Mouse (Mus musculus) midbrain, embryonic 14.5 days (tissue): ENCODE measurements around the gene Arl14ep. TPM values are rescaled to one million over a fixed set of nuclear protein-coding genes. Genes with fewer than 3 reads are reported as not detected.
"Not testable (repeated sequence)": the region's sequence is repeated elsewhere in the genome, so short reads cannot be mapped to it uniquely, and the experiment has no call there.

Experiments
- ATAC-seq: fragments of 200-750 bp; cut with Nextera tagmentation; 2 replicates; pipeline ENCODE4 v1.8.0; 2017; ENCODE audit warnings: moderate number of reproducible peaks, moderate library complexity; ENCODE audit not compliant: low FRiP score, low TSS enrichment
- DNase-seq: peaks from one replicate; pipeline ENCODE4 v3.0.0-alpha.2; 2015
- H3K27ac ChIP-seq: fragments of 300-500 bp; sonication (generic); replicated peaks from 2 replicates; pipeline ENCODE4 v1.5.1; 2014; ENCODE audit warnings: mild to moderate bottlenecking, low read depth, low read length, moderate library complexity
- H3K27me3 ChIP-seq: fragments of 300-500 bp; sonication (generic); 2 replicates; pipeline ENCODE4 v1.6.1; 2014; ENCODE audit warnings: low read length, control low read depth, mixed read lengths; ENCODE audit not compliant: control insufficient read depth, insufficient read depth
- H3K36me3 ChIP-seq: fragments of 300-500 bp; sonication (generic); 2 replicates; pipeline ENCODE4 v1.6.1; 2014; ENCODE audit warnings: low read length, control low read depth; ENCODE audit not compliant: control insufficient read depth, insufficient read depth
- H3K4me1 ChIP-seq: fragments of 300-500 bp; sonication (generic); 2 replicates; pipeline ENCODE4 v1.6.1; 2014; ENCODE audit warnings: mild to moderate bottlenecking, antibody characterized with exemption, low read length, control low read depth; ENCODE audit not compliant: control insufficient read depth, insufficient read depth
- H3K4me2 ChIP-seq: fragments of 300-500 bp; sonication (generic); 2 replicates; pipeline ENCODE4 v1.6.1; 2014; ENCODE audit warnings: mild to moderate bottlenecking, low read length, moderate library complexity
- H3K4me3 ChIP-seq: fragments of 300-500 bp; sonication (generic); replicated peaks from 2 replicates; pipeline ENCODE4 v1.5.1; 2014; ENCODE audit warnings: low read depth, low read length
- H3K9ac ChIP-seq: fragments of 300-500 bp; sonication (generic); replicated peaks from 2 replicates; pipeline ENCODE4 v1.6.1; 2014; ENCODE audit warnings: mild to moderate bottlenecking, low read length, moderate library complexity
- H3K9me3 ChIP-seq: fragments of 300-500 bp; sonication (generic); 2 replicates; pipeline ENCODE4 v1.6.1; 2016; ENCODE audit warnings: low read length, control low read depth, mixed read lengths; ENCODE audit not compliant: control insufficient read depth
- WGBS: fragments of 180-500 bp; shearing (Covaris S2); extraction: QIAGEN DNeasy Blood & Tissue Kit; methylation state at CpG from one replicate; pipeline ENCODE4 v1.1.7; 2014; 5-methylcytosine and 5-hydroxymethylcytosine counted together
- polyA plus RNA-seq: library from polyadenylated mRNA; unstranded; fragments of >200 nt; fragmentation: Nextera tagmentation; extraction: Ambion mirVana; gene quantifications from 2 replicates; pipeline ENCODE4 v1.2.1, GENCODE M21; 2014

The Arl14ep gene
- polyA plus RNA-seq: 34.8 and 44.6 TPM in 2 replicates

DNA sequence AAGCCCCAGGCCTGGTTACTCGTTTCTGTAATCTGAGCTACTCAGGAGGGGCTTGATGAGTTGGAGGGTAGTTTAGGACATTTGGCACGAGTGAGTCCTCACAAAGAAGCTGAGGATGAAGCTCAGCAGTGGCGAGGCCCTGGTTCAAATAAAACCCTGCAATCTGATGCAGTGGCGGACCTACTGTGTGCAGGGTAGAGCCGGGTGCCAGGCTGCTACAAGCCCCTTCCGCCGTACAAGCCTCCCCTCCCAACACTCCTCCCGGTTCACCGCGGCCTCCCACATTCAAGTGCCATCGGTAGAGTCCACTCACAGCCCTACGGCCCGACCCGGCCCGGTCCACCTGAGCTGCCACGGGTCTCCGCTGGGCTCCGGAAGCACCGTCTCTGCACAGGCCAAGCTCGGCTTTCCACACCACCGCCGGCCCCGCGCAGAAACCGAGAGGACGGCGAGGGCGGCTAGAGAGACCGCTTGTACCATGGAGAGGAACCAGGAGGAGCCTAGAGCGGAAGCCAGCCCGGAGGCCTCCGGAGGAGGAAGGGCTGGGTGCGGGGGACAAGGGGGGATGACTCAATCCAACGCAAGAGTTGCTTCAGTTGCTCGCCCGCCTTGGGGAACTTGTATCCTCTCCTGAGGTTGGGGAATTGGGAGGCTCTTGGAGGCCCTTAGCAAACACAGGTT lies at the start of gene Arl14ep:
Gene Arl14ep (minus strand): TSS at position 466 of the 681 bp plus-strand sequence.
- Histone ChIP-seq H3K9ac (peak within 1 kb of the TSS; percentile 93), H3K27ac (peak within 1 kb of the TSS; percentile 57), H3K4me1 (peaks cover 14% of the 10 kb centered on the region), H3K36me3 (0 out of 2 replicates have a peak, but pooled peaks cover 2% of the 10 kb centered on the region), H3K27me3 (no peaks in the 10 kb centered on the region), H3K4me3 (peak within 1 kb of the TSS; percentile 88), H3K4me2 (peak within 1 kb of the TSS; percentile 65), H3K9me3 (no peaks in the 10 kb centered on the region)
- ATAC-seq (peak; percentile 95), DNase-seq (peak; percentile 92)
- WGBS: under 1% methylated on average over 36 of the region's 36 CpGs

DNA sequence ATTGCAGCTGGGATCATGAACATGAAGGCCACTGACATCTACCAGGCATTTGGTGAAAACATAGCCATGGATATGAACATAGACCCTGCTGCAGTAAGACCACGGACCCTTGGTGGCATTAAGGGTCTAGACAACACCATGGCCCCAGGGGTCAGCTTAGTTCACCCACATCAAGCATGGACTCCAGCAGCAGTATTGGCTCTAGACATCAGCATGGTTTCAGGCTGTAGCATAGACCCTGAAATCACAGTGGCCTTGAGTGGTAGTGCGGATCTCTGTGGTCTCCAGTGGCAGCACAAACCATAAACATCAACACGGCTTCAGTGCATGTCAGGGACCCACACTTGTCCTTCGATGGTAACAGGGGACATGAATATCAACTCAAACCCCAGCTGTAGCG lies 48.5 kb upstream of the Arl14ep start:
- no peaks in the 10 kb centered on the region for H3K9me3 ChIP-seq
- DNase-seq (no peak), ATAC-seq (no peak)
- no peaks in the 10 kb centered on the region for H3K27me3 ChIP-seq
- H3K27ac ChIP-seq: no peak overlapping the region
- no peak overlapping the region for H3K4me2 ChIP-seq
- H3K36me3 ChIP-seq: no peaks in the 10 kb centered on the region
- WGBS: 95% methylated on average over 5 of the region's 5 CpGs
- no peak overlapping the region for H3K4me3 ChIP-seq
- H3K4me1 ChIP-seq: no peaks in the 10 kb centered on the region
- no peak overlapping the region for H3K9ac ChIP-seq

DNA sequence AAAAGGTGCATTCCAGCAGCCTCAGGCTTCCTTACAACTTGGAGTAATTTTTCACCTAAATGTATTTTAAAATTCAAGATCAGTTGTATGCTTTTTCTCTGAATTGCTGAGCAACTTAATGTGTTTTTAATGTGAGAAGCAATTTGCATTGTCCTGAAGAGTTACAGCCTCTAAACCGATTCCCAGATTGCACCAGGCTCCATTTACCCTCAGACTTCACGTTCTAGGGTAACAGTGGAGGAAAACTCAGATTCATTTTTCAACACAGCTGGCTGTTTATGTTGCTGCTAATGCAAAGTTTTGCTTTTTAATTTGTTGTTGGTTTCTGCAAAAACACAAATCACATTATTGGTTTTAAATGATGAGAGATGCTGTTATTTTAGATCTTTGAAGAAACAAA lies 45.1 kb upstream of the Arl14ep start:
- H3K9ac ChIP-seq: no peak overlapping the region
- 66% methylated on average over 2 of the region's 2 CpGs for WGBS
- peak; percentile 9 for DNase-seq
- no peaks in the 10 kb centered on the region for H3K36me3 ChIP-seq
- no peak overlapping the region for H3K4me3 ChIP-seq
- no peaks in the 10 kb centered on the region for H3K9me3 ChIP-seq
- no peak overlapping the region for H3K27ac ChIP-seq
- no peak overlapping the region for H3K4me2 ChIP-seq
- ATAC-seq: no peak
- no peaks in the 10 kb centered on the region for H3K27me3 ChIP-seq
- no peaks in the 10 kb centered on the region for H3K4me1 ChIP-seq

DNA sequence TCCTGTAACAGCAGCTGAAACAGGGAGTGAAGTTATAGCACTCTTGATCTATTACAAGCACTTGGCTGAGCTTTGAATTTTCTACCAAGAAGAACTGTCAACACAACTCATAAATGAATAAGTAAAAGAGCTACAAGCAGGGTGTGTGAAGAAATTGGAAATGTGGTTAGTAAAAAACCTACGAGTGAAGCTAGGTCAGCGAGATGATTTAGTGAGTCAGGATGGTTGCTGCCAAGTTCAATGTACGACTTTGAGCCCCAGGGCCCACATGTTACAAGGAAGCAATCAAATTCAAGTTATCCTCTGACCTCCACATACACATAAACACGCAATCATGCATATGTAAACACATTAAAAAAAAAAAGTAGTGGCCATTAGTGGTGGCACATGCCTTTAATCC lies 38.9 kb upstream of the Arl14ep start:
- WGBS: 92% methylated on average over 4 of the region's 4 CpGs
- Histone ChIP-seq H3K27ac (no peak overlapping the region), H3K9ac (no peak overlapping the region), H3K9me3 (no peaks in the 10 kb centered on the region), H3K27me3 (no peaks in the 10 kb centered on the region), H3K36me3 (no peaks in the 10 kb centered on the region), H3K4me3 (no peak overlapping the region), H3K4me2 (no peak overlapping the region), H3K4me1 (no peaks in the 10 kb centered on the region)
- ATAC-seq (no peak), DNase-seq (no peak)

DNA sequence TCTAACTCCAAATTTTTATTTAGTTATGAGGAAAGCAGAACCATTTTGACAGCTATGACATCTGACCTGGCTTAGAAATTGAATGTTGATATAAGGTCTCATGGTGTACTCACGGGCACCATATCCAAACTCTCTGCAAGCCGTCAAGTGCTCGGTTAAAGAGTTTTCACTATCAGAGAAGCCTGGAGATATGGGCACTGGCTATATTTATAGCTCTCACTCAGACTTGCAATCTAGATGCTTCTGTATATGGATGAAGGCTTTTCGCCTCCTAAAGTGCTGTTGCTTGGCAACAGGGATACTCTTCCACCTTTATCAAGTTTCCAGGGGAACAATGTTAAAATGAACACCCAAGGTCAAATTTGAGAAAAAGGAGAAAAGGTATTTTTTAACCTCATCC lies 38.1 kb upstream of the Arl14ep start:
- no peaks in the 10 kb centered on the region for H3K27me3 ChIP-seq
- no peak overlapping the region for H3K4me2 ChIP-seq
- H3K9me3 ChIP-seq: no peaks in the 10 kb centered on the region
- H3K36me3 ChIP-seq: no peaks in the 10 kb centered on the region
- DNase-seq (no peak), ATAC-seq (no peak)
- no peak overlapping the region for H3K9ac ChIP-seq
- no peaks in the 10 kb centered on the region for H3K4me1 ChIP-seq
- WGBS: 91% methylated on average over 4 of the region's 4 CpGs
- H3K27ac ChIP-seq: no peak overlapping the region
- no peak overlapping the region for H3K4me3 ChIP-seq

DNA sequence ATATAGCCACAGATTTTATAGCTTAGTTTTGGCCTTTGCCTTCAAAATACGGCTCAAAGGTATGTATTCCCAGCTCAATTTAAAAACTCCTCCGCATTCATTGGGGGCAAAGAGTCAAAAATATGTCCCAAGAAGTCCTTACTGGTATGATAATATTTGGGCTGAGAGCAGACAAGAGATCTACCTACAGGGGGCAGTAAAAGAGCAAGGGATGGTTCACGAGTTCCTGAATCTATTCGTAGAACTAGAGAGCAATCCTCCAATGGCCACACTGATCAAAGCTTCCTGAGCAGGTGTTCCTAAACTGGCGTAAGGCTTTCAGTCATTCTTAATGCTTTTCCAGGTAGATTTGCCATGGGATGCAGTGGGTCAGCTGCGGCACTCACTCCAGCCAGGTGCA lies 35.9 kb upstream of the Arl14ep start:
- no peak for ATAC-seq
- peak; percentile 27 for DNase-seq
- no peaks in the 10 kb centered on the region for H3K36me3 ChIP-seq
- WGBS: 76% methylated on average over 6 of the region's 6 CpGs
- no peak overlapping the region for H3K4me2 ChIP-seq
- H3K27me3 ChIP-seq: no peaks in the 10 kb centered on the region
- H3K9me3 ChIP-seq: no peaks in the 10 kb centered on the region
- no peak overlapping the region for H3K9ac ChIP-seq
- no peak overlapping the region for H3K27ac ChIP-seq
- H3K4me3 ChIP-seq: no peak overlapping the region
- H3K4me1 ChIP-seq: no peaks in the 10 kb centered on the region

DNA sequence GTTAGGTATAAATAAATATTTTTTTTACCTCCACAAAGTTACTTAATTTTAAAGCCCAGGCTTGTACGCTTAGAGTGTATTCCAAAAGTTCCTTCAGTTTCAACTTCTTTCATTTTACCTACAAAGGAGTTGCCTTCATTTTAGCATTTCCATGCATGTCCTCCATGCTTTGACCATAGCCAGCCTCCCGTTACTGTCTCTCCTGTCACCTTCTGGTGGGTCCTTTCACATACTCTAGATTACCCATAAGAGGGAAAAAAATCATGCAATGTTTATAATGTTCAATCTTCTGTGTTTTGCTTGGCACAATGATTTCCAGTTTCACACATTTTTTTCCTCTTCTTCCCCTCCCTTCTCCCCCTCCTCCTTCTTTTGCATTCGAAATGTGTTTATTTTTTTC lies 32.2 kb upstream of the Arl14ep start:
- H3K36me3 ChIP-seq: no peaks in the 10 kb centered on the region
- H3K4me3 ChIP-seq: no peak overlapping the region
- H3K4me2 ChIP-seq: no peak overlapping the region
- H3K9me3 ChIP-seq: no peaks in the 10 kb centered on the region
- no peak overlapping the region for H3K27ac ChIP-seq
- WGBS: 81% methylated on average over 3 of the region's 3 CpGs
- no peak for DNase-seq
- H3K4me1 ChIP-seq: no peaks in the 10 kb centered on the region
- H3K27me3 ChIP-seq: no peaks in the 10 kb centered on the region
- H3K9ac ChIP-seq: no peak overlapping the region
- no peak for ATAC-seq

DNA sequence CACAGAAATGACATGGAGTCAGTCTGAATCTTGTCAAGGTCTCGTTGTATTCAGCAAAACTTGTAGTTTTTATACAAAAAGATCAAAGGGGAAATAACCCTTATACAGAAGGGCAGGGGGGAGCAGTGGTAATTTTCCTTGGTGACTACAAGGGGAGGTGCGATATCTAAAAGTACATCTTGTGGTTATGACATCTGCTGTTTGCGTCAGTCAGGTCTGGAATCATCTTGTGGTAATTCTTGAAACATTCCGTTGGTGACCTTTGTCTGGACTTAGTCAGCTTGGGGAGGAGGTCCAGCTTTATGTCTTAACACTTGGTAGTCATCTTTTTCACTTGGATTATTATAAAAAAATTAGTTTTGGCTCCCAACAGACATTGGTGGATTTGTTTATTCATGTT lies 31.7 kb upstream of the Arl14ep start:
- DNase-seq, H3K4me2 ChIP-seq, ATAC-seq, H3K27me3 ChIP-seq, H3K4me1 ChIP-seq, H3K9ac ChIP-seq, H3K36me3 ChIP-seq, H3K27ac ChIP-seq, H3K4me3 ChIP-seq, H3K9me3 ChIP-seq: not testable (repeated sequence)
- WGBS: 89% methylated on average over 4 of the region's 4 CpGs

DNA sequence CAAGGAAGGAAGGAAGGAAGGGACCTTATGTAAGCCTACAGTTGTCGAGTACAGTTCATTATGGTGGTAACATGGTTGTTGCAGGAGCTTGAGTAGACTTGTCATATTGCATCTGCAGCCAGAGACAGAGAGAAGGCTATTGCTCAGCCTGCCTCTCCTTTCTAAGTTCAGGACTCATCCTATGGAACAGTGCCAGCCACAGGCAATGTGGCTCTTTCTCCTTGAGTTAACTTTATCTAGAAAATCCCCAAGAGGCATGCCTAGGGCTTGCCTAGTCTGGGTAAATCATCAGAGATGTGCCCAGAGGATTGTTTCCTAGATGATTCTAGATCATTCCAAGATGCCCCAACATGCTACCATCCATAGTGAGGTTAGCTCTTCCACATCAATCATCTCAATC lies 17.0 kb upstream of the Arl14ep start:
- ATAC-seq: no peak
- no peak overlapping the region for H3K9ac ChIP-seq
- no peak overlapping the region for H3K27ac ChIP-seq
- H3K4me3 ChIP-seq: no peak overlapping the region
- no peak for DNase-seq
- H3K27me3 ChIP-seq: no peaks in the 10 kb centered on the region
- no peaks in the 10 kb centered on the region for H3K4me1 ChIP-seq
- H3K36me3 ChIP-seq: no peaks in the 10 kb centered on the region
- no peak overlapping the region for H3K4me2 ChIP-seq
- H3K9me3 ChIP-seq: no peaks in the 10 kb centered on the region
- WGBS: 88% methylated on average over 1 of the region's 1 CpGs
